Mouse (Mus musculus) kidney, adult 18-20 months (tissue): ENCODE measurements at regions not wholly inside any gene's neighbourhood (a gene's known extent, or its start where the extent isn't known, plus 50 kb on each side); places are given as distances from the start of the nearest gene placed in this dataset.
"Not testable (repeated sequence)": the region's sequence is repeated elsewhere in the genome, so short reads cannot be mapped to it uniquely, and the experiment has no call there.

ENCODE experiments used
- DNase-seq: peaks from one replicate; pipeline ENCODE4 v3.0.0; 2021

DNA sequence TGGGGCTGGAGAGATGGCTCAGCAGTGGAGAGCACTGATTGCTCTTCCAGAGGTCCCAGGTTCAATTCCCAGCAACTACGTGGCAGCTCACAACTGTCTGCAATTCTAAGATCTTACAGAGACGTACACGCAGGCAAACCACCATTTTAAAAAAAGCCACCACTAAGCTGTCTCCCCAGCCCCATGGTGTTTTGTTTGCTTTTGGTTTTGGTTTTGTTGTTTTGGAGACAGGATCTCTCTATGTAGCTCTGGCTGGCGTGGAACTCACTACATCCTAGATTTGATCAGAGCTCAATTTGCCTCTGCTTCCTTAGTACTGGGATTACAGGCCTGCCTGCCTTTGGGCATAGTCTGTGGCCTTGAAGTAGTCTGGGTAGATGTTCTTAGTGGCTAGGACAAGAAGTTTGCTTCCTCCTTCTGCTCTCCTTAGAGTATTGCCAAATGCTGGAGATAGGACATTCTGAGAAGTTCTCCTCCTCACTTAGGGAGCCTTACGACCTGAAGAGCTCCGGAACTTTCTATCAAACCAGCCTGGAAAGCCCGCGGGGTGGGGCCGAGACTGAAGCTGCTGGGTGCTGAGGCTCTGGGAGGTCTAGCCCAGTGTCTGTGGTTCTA lies 495.4 kb upstream of the Chrm3 start:
- DNase-seq, result not testable (repeated sequence)

DNA sequence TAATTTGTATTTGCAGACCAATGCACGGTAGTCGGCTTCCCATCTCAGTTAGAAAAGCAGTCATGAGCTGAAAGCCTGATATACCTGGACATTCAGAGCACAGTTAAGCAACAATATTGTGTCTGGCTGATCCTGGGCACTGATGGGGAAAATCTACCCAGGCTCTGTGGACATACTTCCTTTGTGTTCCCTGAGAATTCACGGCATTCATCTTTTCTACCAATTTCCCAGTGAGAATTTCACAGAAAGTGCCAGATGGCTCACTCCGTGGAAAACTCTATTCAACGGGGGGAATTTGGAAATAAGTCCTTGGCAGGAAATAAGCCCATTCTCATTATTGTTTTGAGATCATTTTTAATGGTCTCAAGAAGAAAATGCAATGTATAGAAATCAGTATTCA lies 484.6 kb upstream of the Chrm3 start:
- no peak for DNase-seq

DNA sequence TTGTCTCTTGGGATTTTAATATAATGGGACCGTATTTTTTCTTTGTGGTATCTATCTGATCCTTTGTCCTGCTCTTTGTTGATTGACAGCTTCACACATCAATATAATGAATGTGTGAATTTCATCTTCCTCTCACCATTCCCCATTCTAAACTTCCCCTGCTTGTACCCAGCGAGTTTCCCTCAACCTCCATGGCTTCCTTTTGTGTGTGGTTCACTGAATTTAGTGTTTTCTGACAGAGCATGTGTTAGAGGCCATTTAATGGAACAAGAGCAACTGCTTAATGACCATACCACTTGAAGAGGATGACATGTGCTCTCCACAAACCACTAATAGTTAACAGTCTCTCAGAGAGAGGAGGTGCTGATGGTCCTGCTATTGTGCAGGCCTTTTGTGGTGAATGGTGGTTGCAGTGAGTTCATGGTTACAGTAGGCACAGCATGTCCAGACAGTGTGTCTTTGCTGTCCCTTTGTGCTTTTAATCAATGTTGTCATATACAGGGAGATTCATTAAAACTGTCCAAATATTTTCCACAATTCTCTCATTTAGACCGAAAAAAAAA lies 438.8 kb upstream of the Chrm3 start:
- DNase-seq, result no peak
